Mouse (Mus musculus) c-Kit-positive CD71-positive TER-119-negative erythroid progenitor cells, embryonic 14.5 days (primary cell): ENCODE results near the gene Psg19.
"Not testable (repeated sequence)": the region's sequence is repeated elsewhere in the genome, so short reads cannot be mapped to it uniquely, and the experiment has no call there.

ENCODE experiments used
- DNase-seq: peaks from one replicate; pipeline ENCODE4 v3.0.0-alpha.2; 2013; ENCODE audit warnings: low read depth

Gene Psg19

DNA sequence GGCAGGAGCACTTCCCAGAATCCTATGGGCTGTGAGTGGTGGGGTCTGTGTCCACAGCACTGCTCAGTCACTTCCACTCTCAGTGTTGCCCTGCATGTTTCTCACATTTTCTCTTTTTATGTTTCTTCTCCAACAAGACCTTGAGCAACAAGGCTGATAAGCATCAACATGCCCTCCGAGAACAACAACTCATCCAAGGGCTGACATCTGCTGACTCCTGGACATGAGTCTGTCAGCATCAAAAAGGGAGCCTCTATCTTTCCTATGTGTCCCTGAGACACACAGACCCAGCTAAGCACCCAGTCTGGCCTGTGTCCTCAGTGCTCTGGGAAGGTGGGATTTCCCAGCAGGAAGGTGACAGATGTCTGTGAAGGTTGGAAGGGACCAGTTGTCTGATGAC, at the start of gene Psg19:
Gene Psg19 (minus strand): TSS at position 101 of the 400 bp plus-strand sequence.
- no peak for DNase-seq

DNA sequence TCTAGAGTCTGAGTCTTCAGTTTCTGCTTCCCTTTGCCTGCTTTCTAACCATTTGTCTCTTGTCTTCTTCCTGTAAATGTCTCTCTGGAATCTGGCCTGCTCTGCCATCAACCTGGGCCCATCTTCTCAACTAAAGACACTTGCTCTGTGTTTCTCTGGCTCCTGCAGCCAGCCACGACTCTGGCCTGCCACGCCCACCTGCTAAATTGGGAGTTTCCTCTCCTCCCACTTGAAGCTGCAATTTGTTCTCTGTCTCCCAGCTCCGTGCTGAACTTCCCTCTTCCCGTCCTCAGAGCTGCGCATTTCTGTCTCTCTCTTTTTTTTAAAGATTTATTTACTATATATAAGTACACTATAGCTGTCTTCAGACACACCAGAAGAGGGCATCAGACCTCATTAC, 46.5 kb upstream of the Psg19 start:
- DNase-seq = no peak

DNA sequence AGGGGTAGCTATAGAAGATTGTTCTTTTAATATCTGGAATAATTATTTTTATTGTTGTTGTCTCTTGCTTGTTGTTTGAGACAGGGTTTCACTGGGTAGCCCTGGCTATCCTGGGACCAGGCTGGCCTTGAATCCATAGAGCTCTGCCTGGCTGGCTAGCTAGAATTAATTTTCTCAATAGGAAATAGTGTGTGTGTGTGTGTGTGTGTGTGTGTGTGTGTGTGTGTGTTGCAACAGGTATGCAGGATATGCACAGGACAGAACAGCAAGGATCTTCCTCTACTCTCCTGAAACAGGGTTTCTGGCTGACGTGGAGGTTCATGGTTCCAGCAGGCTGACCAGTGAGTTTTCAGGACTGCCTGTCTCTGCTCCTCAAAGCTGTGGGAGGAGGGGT, 42.9 kb upstream of the Psg19 start:
- DNase-seq = no peak

DNA sequence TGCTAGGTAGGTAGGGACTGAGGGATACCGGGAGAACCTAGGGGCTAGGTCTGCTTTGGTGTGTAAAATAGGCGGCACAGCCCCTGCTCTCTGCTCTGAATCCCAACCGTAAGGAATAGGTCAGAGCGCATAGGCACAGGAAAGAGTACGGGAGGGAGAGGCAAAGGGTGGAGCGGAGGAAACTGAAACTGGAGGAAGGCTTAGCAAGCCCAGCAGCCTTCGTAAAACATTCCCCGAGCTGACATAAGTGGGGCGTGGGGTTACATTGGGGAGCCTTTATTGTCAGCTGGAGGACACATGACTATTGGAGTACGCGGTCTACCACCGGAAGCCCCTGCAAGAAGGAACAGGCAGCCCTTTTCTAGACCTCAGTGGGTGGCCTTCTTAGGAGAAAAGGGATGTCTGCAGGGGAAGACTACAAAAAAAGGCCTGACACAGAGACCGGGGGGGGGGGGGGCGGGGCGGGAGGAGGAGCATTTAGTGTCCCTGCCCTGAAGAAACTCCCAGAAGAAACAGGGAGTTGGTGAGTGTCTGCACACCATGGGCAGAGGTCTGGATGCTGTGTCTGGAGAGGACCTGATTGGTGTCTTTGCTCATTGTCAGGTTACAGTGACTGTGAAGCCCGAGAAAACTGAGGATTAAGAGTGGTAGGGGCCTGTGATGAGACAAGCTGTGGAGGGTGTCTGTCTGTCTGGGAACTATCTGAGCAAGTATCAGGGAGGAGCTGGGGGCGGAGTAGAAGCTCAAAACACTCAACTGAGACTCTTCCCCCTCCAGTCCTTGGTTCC, 42.3 kb upstream of the Psg19 start:
- no peak for DNase-seq

DNA sequence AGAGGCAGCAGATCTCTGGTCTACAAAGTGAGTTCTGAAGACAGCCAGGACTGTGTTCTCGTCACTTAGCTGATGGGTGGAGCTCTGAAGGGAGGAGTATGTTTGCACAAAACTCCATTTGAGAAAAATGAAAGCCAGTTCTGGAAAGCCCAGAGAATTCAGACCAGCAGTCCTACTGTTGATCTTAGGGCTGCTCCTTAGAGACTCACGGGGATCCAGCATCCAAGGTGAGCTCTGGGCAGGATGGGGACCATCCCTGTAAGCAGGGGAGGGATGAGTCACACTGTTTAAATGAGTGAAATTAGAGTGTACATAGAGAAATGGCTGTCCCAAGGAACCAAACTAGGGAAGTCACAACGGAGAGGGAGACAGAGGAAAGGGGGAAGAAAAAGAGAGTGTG, 41.5 kb upstream of the Psg19 start, which contains the start of gene Mill2:
Gene Mill2 (plus strand): TSS at position 102 of the 400 bp plus-strand sequence.
- no peak for DNase-seq

DNA sequence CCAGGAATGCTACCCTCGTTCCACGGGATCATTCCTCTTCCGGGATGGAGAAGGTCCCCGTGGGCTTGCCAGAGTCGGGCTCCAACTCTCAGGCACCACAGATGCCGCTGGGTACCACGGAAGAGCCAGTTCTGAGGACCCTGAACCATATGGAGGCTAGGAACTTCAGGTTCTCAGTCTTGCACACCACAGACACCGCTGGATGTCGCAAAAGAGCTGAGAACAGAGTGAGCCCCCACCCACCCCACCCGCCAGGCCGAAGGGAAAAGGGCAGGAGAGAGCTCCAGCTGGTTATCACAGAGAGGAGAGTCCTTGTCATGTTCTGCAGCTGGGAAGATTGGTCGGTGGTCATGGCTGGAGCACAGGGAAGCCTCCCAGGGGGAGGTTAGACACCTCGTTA, 34.0 kb upstream of the Psg19 start:
- no peak for DNase-seq

DNA sequence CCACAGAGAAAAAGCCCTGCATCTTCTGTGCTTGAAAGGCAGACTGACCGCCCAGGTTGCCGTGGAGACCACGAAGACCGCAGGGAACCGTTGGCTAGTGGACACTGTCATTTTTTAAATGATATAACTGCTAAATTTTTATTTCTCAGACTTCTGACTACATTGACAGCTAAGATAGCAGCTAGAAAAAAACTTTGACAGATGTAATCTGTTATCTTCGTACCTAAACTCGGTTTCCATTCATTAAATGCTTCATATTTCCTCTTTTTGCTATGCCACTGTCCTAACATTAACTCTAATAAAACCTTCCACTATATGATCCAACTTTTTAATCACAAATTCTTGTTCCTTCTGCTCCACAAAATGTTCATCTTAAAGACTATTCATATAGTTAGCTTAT, 31.2 kb upstream of the Psg19 start:
- DNase-seq = no peak

DNA sequence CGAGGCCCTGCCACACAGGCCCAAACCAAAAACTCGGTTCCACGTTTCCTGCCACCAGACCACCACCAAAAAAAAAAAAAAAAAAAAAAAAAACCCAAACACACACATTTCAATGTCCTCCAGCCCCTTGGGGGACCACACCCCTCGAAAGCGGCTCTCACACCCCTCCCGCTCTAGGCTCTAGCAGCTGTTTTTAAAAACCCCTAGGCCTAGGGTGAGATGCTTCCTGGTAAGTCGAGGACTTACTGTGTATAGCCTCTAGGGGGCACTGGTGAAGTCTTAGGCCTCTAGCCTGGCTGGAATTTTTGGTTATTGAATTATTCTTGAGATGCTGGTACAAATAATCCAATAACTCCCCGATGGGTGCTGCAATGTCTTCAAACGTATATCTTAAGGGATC, 30.3 kb upstream of the Psg19 start:
- DNase-seq = no peak

DNA sequence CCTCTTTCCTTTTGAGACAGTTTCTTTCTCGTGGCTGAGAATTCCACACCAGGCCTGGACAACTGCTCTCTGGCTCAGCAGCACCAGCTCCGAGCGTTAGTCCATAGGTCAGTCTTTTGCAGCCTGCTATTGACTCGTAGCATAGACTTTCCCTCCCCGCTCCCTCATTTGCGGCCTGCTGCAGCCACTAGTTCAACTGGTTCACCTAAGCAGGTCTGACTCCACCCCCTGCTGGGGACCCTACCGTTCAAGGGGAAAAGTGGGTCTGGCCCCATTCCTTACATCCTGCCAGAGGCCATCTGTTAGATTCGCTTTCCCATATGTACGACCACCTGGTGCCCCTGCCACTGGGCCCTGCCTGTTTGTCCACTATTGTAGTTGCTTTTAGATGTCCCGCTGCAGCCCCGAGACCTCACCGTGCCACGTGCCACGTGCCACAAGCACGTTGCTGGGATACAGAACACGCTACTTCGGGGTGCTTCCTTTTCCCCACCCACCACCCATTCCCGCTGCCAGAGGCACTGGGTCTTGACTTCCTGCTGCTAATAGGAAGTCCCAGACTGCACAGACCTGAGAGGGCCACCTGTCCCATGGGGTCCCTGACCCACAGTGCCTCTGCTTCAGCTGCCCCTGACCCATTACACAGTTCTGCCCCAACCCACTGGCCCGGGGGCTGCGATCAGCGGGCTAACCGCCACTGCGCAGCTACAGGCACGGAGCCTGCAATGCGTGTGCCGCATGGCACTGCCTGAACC, 29.6 kb upstream of the Psg19 start:
- DNase-seq = no peak

DNA sequence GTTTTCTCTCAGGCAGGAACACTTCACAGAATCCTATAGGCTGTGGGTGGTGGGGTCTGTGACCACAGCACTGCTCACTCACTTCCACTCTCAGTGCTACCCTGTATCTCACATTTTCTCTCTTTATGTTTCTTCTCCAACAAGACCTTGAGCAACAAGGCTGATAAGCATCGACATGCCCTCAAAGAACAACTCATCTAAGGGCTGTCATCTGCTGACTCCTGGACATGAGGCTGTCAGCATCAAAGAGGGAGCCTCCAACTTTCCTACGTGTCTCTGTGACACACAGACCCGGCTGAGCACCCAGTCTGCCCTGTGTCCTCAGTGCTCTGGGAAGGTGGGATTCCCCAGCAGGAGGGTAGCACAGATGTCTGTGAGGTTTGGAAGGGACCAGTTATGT, 23.2 kb upstream of the Psg19 start, which contains the start of gene Psg17:
Gene Psg17 (minus strand): TSS at position 101 of the 400 bp plus-strand sequence.
- no peak for DNase-seq

DNA sequence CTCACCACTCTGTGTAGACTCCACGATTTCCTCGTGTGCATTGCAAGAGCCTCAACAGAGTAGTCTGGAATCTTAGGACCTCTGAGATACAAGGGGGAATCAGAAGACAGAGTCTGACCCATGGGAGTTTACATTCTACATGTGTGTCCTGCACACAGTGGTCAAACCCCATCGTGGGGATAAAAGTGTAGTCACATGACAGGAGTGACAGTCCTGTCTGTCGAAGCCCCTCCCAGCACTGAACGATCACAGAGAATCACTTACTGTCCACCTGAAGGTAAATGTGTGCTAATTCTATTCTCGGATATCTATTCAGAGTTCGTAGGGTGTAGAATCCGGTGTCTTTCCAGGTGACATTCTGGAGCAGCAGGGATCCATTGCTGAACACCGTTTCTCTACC, 20.0 kb upstream of the Psg19 start:
- no peak for DNase-seq

DNA sequence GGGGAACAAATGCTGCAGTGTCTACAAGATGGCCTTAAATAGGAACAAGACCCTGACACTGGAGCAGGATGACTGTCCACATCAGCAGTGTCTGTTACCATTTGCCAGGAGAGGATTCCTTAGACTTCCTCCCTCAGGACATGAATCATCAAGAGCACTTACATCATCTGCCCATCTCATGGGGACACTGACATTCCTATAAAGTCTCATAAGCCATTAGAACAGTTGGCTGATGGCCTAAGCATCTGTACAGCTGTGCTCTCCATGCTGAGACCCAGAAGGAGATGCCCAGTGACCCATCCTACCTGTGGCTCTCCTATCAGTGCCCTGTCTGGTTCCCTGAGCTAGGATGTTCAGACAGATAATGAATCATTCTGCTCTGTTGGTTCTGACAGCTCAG, 5.2 kb upstream of the Psg19 start:
- DNase-seq = no peak

DNA sequence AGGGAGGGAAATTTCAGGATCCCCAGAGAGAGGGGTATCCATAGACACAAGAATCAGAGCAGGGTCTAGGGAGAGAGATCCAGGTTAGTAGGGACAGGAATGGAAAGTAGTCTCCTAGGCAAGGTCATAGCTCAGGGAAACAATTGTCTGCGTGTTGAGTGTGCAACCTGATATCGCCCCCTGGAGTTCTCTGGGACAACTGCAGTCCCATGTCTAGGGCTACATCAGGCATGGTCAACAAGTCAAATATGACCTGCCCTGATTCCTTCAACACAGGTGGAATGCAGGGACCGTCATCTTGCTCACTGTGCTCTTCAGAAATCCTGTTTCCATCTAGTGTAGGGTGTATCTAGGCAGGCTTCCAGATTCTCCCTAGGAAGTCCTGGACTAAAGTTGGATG, 809 bp upstream of the Psg19 start:
- DNase-seq = no peak

DNA sequence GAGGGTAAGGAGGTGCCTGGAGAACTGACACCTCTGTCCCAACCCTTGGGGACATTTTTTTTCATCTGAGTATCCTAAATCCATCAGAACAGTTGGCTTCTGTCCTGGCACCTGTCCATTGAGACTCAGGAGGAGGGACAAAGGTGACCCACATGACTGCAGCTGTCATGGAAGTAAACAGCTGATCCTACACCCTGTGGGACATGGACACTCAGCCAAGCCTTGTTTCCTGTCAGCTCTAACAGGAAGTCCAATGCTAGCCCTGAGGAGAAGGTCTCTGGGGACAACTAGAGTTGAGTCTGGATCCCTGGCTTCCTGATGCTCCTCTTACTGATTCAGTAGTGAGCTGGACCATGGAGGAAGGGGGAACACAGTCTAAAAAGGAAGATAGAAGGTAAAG, 7.6 kb downstream of the Psg19 start:
- not testable (repeated sequence) for DNase-seq

DNA sequence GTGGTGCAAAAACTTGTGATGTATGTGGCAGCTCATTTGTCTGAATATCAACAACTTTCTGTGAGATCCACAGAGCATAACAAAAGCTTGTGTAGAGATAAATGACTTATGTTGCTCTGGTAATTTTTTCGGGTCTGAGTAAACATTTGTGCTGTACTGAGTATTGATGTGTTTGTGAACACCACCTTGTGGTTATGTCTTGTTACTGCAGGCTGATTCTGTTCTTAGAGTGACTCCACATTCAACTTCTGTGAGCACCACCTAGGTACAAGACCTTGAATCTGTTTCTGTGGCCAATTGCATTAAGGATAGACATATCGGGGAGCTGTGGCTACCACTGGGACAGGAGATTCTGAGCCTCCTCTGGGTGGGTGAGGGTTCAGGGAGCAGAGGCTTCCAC, 17.0 kb downstream of the Psg19 start:
- not testable (repeated sequence) for DNase-seq

DNA sequence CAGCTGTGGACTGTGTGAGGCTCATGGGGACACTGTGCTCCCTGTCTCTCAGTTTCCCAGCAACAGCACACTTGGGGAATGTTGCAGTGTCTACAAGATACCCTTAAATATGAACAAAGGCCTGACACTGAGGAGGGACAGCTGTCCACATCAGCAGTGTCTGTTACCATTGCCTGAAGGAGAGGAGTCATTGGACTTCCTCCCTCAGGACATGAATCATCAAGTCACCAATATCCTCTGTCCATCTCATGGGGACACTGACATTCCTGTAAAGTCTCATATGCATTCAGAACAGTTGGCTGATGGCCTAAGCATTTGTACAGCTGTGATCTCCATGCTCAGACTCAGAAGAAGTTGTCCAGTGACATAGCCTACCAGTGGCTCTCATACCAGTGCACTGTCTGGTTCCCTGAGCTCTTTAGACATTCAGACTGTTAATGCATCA, 19.0 kb downstream of the Psg19 start:
- no peak for DNase-seq

DNA sequence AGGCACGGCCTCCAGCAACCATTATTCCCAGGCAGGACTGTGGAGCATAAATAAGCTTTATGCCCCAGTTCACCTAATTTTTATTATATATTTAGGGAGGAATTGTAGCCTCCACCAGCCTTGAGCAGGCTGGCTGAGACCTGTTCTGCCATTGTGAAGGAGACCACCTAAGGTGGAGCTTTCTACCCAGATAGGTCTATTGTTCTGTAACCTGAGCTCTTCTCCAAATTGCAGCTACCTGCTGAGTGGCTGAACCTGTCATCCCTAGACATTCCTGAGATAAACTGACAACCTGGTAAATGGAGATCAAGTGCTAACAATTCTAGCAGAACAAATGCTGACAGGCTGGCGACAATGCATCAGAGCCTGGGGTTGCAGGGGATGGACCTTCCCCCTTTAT, 35.4 kb downstream of the Psg19 start:
- DNase-seq = not testable (repeated sequence)

DNA sequence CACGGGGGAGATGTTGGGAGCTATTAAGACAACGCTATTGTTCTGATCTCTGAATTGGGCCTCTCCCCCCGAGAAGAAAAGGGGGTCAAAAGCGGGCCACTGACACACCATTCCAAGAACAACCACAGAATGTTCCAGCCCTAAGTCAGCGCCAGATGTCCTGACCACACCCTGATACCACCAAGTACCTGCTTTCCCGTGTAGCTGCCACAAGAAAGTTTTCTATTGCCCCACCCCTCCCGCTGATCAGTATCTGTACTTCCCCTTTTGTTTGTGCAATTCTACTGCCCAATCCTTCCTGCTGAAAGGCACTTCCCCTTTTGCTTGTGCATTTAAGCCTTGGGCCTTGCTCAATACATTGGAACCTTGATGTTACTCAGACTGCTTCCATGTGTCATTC, 38.2 kb downstream of the Psg19 start:
- not testable (repeated sequence) for DNase-seq

DNA sequence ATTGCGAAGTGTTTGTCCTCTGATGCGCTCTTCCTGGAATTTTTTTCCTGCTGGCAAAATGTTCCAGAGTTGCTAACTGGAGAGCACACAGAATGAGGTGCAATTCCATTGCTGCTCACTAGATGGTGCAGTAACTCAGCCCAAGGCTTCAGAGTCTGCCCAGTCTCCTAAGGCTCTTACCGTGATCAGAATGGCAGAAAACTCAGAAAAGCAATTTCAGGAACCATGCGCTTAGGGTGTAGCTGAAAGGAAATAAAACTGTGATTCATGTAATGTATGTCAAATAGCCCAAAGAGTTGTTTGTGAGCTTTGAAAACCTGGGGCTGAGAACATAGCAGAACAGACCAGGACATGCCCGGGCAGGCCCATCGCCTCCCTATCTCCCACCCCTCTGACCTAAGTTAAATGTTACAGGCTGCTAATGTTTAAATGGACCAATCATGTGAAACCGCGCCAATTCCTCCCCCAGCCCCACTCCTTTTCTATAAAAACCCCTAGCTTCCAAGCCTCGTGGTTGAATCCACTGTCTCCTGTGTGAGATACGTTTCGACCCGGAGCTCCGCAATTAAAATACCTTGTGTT, 48.3 kb downstream of the Psg19 start:
- DNase-seq = not testable (repeated sequence)

DNA sequence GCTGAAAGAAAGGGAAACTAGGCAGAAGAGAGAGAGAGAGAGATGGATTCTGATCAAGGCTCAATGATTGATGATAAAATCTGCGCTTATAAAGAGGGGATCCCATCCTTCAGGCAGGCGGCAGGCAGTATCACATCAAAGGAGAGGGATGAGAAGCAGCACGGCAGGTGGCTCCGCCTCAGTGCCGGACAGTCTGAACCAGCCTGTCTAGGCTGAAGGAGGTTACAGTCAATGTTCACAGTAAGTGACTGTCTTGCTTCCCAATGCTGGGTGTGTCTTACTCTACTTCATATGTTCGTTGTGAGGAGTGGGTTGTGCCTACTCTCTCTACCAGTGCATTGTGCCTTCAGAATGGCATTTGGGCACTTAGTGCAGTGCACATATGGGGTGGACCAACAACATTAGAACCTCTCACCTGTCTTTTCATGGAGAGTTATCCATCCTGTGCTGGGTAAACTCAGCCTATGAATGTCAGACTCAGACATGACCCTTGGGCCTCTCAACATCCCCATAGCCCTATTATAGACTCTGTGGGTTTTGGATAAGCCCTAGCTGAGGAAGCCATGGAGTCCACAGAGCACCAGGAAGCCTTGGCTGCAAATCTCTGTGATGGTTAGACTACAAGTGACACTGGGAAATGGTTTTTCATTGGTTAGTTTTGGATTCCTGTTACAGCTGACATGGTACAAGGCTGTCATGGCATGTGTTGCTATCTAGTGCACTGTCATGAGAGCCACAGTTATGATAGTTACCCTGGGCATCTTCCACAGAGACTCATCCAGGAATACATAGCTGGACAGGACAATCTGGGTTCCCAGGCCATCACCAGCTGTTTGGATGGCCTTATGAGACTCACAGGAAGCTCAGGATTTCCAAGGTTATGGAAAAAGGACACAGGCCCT, 49.1 kb downstream of the Psg19 start:
- DNase-seq = no peak

DNA sequence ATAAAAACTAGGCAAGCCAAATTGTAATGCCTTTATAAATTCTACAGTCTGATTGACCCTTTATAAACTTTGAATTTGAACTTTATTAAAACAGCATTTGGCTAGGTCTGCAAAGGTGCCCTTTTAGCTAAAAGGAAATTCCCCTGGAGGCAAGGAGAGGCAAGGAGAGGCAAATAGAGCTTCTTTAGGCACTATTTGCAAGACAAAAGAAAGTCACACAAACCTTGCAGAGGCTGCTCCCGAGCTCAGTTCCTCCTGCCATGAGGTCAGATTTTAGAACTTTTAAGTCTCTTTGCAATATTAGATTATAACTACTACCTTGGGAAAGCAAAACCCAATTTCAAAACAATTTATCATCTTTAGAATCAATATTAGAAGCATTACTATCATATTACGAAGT, 50.9 kb downstream of the Psg19 start:
- not testable (repeated sequence) for DNase-seq
